Mouse (Mus musculus): ENCODE data around the gene Bag5.
A peak's percentile ranks its signal among the peaks of the same experiment; 100 is the strongest.

GRCm38 (mm10) chr12:111691346-111691872 is 21.6 kb downstream of the Bag5 start:
- TF ChIP-seq EP300 (IDR thresholded peaks at IDR 0.05; ENCODE audit: insufficient read depth, low read depth, low read length) (no peak), CTCF (IDR thresholded peaks at IDR 0.05) (0 out of 2 replicates have a peak, but pooled peaks have one; percentile 2), POLR2A (IDR thresholded peaks at IDR 0.05; ENCODE audit: insufficient read depth, low read depth, low read length) (no peak)
